In genomic region chr6:90606538-90606937, GRCm38 (mm10) we compare ENCODE assay signal across 10 mouse cellular contexts. TPM values are rescaled to one million over a fixed set of nuclear protein-coding genes. Genes with fewer than 3 reads are reported as not detected.
DNase-seq lines count a peak whose midpoint lies in the region; ATAC-seq and TF ChIP-seq lines count a peak whose summit lies in the region.
"Had no signal": no experiment of that assay in that cellular context is flagged by ENCODE, and none has a peak within 500 bp of the region (broad histone marks: within the 10 kb centered on the region; RNA-seq: fewer than 3 reads in every experiment).

No protein-coding gene starts in this region.

- no peak overlapping the region for H3K27ac ChIP-seq in hindbrain, embryonic 11.5 days (ENCODE audit: low read depth, low read length)
- no peak overlapping the region for H3K27ac ChIP-seq in hindbrain, embryonic 13.5 days
- no peak overlapping the region for H3K27ac ChIP-seq in heart, embryonic 13.5 days (replicated peaks)
- H3K27ac ChIP-seq in stomach, postnatal 0 days (replicated peaks): no peak overlapping the region
- H3K27ac ChIP-seq: embryonic facial prominence, embryonic 13.5 days; neural tube, embryonic 12.5 days had no signal

- ATAC-seq in hindbrain, embryonic 11.5 days (ENCODE audit: low FRiP score): no peak
- ATAC-seq in hindbrain, embryonic 13.5 days (ENCODE audit: low FRiP score): no peak
- no peak for ATAC-seq in heart, embryonic 13.5 days (ENCODE audit: extremely low read depth, insufficient number of reproducible peaks, low FRiP score, low TSS enrichment)
- peak; percentile 50 for ATAC-seq in megakaryocyte progenitor cell, adult 5-6 weeks (replicated peaks; ENCODE audit: poor library complexity)
- no peak for ATAC-seq in stomach, postnatal 0 days (ENCODE audit: low FRiP score, low TSS enrichment)

- H3K9ac ChIP-seq in hindbrain, embryonic 11.5 days (ENCODE audit: low read depth, low read length): no peak overlapping the region
- H3K9ac ChIP-seq in hindbrain, embryonic 13.5 days: no peak overlapping the region
- H3K9ac ChIP-seq in heart, embryonic 13.5 days: peak overlapping the region; percentile 55; the same call in 1 of the 2 replicates
- H3K9ac ChIP-seq in stomach, postnatal 0 days (ENCODE audit: low read length): no peak overlapping the region
- H3K9ac ChIP-seq: embryonic facial prominence, embryonic 13.5 days; neural tube, embryonic 12.5 days had no signal

- H3K36me3 ChIP-seq in hindbrain, embryonic 11.5 days (ENCODE audit: control insufficient read depth, insufficient read depth, low read length): no peaks in the 10 kb centered on the region
- no peaks in the 10 kb centered on the region for H3K36me3 ChIP-seq in hindbrain, embryonic 13.5 days
- H3K36me3 ChIP-seq in heart, embryonic 13.5 days: no peaks in the 10 kb centered on the region
- no peaks in the 10 kb centered on the region for H3K36me3 ChIP-seq in stomach, postnatal 0 days (ENCODE audit: control insufficient read depth, insufficient read depth, low read length)
- H3K36me3 ChIP-seq: embryonic facial prominence, embryonic 13.5 days; neural tube, embryonic 12.5 days had no signal

- no peak overlapping the region for H3K4me2 ChIP-seq in hindbrain, embryonic 11.5 days (replicated peaks; ENCODE audit: low read depth, low read length)
- no peak overlapping the region for H3K4me2 ChIP-seq in hindbrain, embryonic 13.5 days
- H3K4me2 ChIP-seq in heart, embryonic 13.5 days: peak overlapping the region; percentile 26
- no peak overlapping the region for H3K4me2 ChIP-seq in stomach, postnatal 0 days (replicated peaks; ENCODE audit: low read depth)
- H3K4me2 ChIP-seq: embryonic facial prominence, embryonic 13.5 days; neural tube, embryonic 12.5 days had no signal

- peak; percentile 86 for DNase-seq in hindbrain, embryonic 11.5 days (ENCODE audit: low spot score)
- DNase-seq in NIH3T3 (ENCODE audit: low read depth): peak; percentile 82
- DNase-seq in cerebellum, postnatal 25 days: peak; percentile 80 to 81
- peak; percentile 43 to 51 for DNase-seq in layer of hippocampus, postnatal 14 days (ENCODE audit: low spot score in 2 of 2)
- DNase-seq in stomach, postnatal 0 days (ENCODE audit: low spot score): peak; percentile 81

- no peaks in the 10 kb centered on the region for H3K9me3 ChIP-seq in hindbrain, embryonic 11.5 days (ENCODE audit: control insufficient read depth, low read length)
- no peaks in the 10 kb centered on the region for H3K9me3 ChIP-seq in hindbrain, embryonic 13.5 days
- H3K9me3 ChIP-seq in heart, embryonic 13.5 days: no peaks in the 10 kb centered on the region
- no peaks in the 10 kb centered on the region for H3K9me3 ChIP-seq in stomach, postnatal 0 days (ENCODE audit: control insufficient read depth, low read length)
- H3K9me3 ChIP-seq: embryonic facial prominence, embryonic 13.5 days; neural tube, embryonic 12.5 days had no signal

- H3K4me3 ChIP-seq in hindbrain, embryonic 11.5 days (ENCODE audit: low read depth, low read length): no peak overlapping the region
- no peak overlapping the region for H3K4me3 ChIP-seq in hindbrain, embryonic 13.5 days
- H3K4me3 ChIP-seq in heart, embryonic 13.5 days: no peak overlapping the region
- H3K4me3 ChIP-seq in stomach, postnatal 0 days (ENCODE audit: low read depth, low read length): no peak overlapping the region
- H3K4me3 ChIP-seq: embryonic facial prominence, embryonic 13.5 days; neural tube, embryonic 12.5 days had no signal

- 22% methylated on average over 7 of the region's 7 CpGs for WGBS in hindbrain, embryonic 11.5 days
- WGBS in hindbrain, embryonic 13.5 days: 30% methylated on average over 7 of the region's 7 CpGs
- 22% methylated on average over 7 of the region's 7 CpGs for WGBS in heart, embryonic 13.5 days
- 32% methylated on average over 7 of the region's 7 CpGs for WGBS in stomach, postnatal 0 days

- no peaks in the 10 kb centered on the region for H3K4me1 ChIP-seq in hindbrain, embryonic 11.5 days (replicated peaks; ENCODE audit: control insufficient read depth, insufficient read depth, low read length)
- H3K4me1 ChIP-seq in hindbrain, embryonic 13.5 days (replicated peaks): peaks cover 11% of the 10 kb centered on the region
- peaks cover 51% of the 10 kb centered on the region for H3K4me1 ChIP-seq in heart, embryonic 13.5 days
- no peaks in the 10 kb centered on the region for H3K4me1 ChIP-seq in stomach, postnatal 0 days (replicated peaks; ENCODE audit: control insufficient read depth, insufficient read depth)

- peak; percentile 90 for TF ChIP-seq CTCF in stomach, postnatal 0 days (IDR thresholded peaks at IDR 0.05; ENCODE audit: low read depth)

- H3K27me3 ChIP-seq in hindbrain, embryonic 11.5 days (ENCODE audit: control insufficient read depth, insufficient read depth, low read length): peaks cover 2% of the 10 kb centered on the region
- H3K27me3 ChIP-seq in hindbrain, embryonic 13.5 days: peaks cover 23% of the 10 kb centered on the region; the same call in 1 of the 2 replicates
- no peaks in the 10 kb centered on the region; the same call in none of the 2 replicates for H3K27me3 ChIP-seq in heart, embryonic 13.5 days (replicated peaks)
- no peaks in the 10 kb centered on the region for H3K27me3 ChIP-seq in stomach, postnatal 0 days (ENCODE audit: control insufficient read depth, insufficient read depth, low read length)
- H3K27me3 ChIP-seq: neural tube, embryonic 12.5 days had no signal

- no peak for TF ChIP-seq EP300 in stomach, postnatal 0 days (optimal IDR thresholded peaks at IDR 0.05)

RNA-seq across cellular contexts. Expression of gene Slc41a3, which starts 2.0 kb away (rescaled TPM):
- polyA plus RNA-seq in hindbrain, embryonic 11.5 days (2014; fragmentation: Nextera tagmentation; extraction: Ambion mirVana): 3.2 and 3.5 TPM in 2 replicates
- 5.1 and 5.5 TPM in 2 replicates for polyA plus RNA-seq in hindbrain, embryonic 13.5 days (2015; fragmentation: Nextera tagmentation; extraction: Ambion mirVana)
- 12.1 and 14.0 TPM in 2 replicates for polyA plus RNA-seq in heart, embryonic 13.5 days (2015; fragmentation: Nextera tagmentation; extraction: Ambion mirVana)
- total RNA-seq in layer of hippocampus, postnatal 14 days (2021): 1 to 10 TPM; 5.9 to 9.1 TPM
- 3.3 and 6.4 TPM in 2 replicates for total RNA-seq in megakaryocyte progenitor cell, adult 5-6 weeks (2015)
- total RNA-seq in megakaryocyte progenitor cell, adult 5-6 weeks (2017): 2.4 and 4.0 TPM in 2 replicates
- polyA plus RNA-seq in stomach, postnatal 0 days (2015; fragmentation: Nextera tagmentation; extraction: Ambion mirVana): 4.1 and 4.3 TPM in 2 replicates
